Mouse (Mus musculus) ES-Bruce4 (cell line): ENCODE measurements around the gene Gucy2g.

ENCODE experiments used
- CTCF ChIP-seq: IDR thresholded peaks from one replicate; pipeline ENCODE4 v1.8.1; 2011; ENCODE audit warnings: low read depth, low read length
- EP300 ChIP-seq: IDR thresholded peaks from 2 replicates; pipeline ENCODE4 v1.6.1; 2011; ENCODE audit warnings: low read depth, low read length; ENCODE audit not compliant: insufficient read depth

DNA sequence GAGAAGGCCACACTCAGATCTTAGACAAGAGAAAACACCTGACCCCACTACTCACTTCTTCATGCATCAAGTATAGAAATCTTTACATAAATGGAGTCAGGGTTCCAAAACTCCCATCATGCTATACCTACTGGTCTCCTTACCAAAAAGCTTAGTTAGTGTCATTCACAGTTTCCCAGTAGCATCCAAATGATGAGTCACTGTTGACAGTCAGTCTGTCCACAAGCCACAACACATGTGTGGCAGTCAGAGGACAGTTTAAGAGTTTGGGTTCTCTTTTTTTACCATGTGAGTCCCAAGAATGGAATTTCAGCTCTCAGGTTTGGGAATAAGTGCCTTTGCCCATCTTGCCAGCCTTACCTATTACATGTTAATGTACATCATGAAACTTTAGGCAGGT is 47.9 kb upstream of the Gucy2g start:
- TF ChIP-seq EP300, result no peak
- TF ChIP-seq CTCF, result no peak
